Mouse (Mus musculus): ENCODE data around the gene Tsc22d1.
A peak's percentile ranks its signal among the peaks of the same experiment; 100 is the strongest.

Gene Tsc22d1

GRCm38 (mm10) chr14:76483701-76484100 lies 68.9 kb downstream of the Tsc22d1 start:
- DNase-seq (ENCODE audit: low read depth, low spot score): no peak

DNA sequence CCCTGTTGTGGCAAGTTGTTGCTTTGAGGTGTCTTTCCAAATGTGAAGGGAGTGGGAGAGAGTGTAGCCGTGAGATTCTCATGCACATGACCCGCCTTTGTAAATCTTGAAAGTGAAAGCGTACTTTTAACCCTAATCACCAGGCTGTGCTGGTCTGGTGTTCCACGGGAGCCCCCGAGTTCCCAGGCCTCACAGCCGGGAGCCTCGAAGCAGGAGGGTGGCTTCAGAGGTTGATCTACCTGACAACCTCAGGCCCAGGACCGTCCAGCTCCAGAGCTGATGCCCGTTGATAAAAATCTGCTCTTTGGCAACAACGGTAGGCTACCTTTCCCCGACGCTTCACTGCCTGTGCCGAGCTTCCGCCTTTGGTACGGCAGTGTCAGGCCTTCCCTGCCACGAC lies 72.8 kb downstream of the Tsc22d1 start:
- DNase-seq (ENCODE audit: low read depth, low spot score): no peak

DNA sequence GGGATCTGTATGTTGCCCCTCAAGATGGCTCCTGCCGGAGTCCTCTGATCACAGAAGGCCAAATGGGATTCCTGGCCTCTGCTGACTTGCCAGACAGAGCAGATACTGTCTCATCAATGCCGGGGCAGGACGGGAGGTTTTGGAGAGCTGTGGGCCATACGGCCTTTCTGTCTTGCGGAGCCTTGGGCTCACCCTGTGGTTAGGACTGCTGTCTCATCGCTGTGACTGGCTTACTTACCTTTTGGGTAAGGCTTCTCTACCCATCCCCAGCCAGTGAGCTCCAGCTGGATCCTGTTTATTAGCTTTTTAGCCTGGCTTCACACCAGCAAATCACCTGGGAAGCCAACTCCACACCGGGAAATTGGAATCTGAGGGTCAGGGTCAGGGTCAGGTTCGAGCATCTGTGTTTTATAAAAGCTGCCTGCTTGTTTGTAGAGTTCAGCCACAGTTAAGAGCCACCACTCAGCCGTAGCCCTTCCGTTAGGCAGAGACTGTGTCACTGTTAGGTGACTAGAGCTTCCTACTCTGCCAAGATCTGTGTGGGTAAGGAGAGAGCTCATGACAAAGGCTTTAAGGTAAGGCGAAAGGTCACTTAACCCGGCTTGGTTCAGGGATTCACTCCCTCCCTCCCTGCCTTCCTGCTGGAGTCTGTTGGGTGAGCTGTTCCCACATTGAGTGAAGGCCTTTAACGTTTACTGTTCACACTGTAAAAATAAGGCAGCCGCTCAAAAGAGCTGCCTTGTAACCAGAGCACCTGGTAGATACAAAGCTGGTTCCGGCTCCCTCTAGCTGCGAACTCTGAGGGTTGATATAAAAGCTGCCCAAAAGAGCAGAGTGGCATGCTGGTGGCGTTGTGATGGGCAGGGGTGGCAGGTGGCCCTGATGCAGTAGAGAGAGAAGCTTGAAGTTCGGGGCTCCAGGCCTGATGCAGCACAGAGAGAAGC lies 73.6 kb downstream of the Tsc22d1 start:
- DNase-seq (ENCODE audit: low read depth, low spot score): no peak

DNA sequence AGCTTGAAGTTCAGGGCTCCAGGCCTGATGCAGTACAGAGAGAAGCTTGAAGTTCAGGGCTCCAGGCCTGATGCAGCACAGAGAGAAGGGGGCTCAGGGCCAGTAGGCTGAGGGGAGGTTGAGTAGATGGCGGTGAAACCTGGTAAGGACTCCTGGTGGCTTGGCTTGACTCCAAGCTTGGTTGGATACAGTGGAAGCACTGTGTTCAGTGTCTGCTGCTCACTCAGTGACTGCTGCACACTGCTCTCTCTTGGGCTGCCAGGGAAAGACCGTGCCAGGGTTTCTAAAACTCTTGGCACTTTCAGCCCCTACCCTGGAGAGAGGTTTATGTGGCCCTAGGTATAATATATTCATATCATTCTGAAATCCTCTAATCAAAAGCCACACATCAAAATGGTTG lies 74.4 kb downstream of the Tsc22d1 start:
- no peak for DNase-seq (ENCODE audit: low read depth, low spot score)

- no peak for DNase-seq (ENCODE audit: low read depth, low spot score)
Observed at GRCm38 (mm10) chr14:76495022-76495421, 80.3 kb downstream of the Tsc22d1 start.

GRCm38 (mm10) chr14:76497187-76497586 lies 82.4 kb downstream of the Tsc22d1 start:
- no peak for DNase-seq (ENCODE audit: low read depth, low spot score)

- DNase-seq (ENCODE audit: low read depth, low spot score): no peak
Observed at GRCm38 (mm10) chr14:76498210-76498609, 83.4 kb downstream of the Tsc22d1 start.

DNA sequence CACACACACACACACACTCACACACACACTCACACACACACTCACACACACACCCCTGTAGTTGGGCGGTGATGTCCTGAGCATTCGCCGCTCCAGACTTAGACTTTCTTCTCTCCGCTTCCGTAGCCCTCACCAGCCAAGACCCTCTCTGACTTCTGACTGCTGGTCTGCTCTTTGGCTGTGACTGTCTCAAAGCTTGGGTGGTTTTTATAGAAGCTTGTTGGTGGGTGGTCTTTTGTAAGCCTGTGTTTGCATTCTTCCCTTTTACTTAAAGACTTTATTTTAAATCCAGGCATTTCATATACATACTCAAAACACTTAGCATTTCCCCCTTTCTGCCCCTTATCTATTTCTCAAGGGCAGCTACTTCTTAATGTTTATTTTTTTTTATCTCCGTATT lies 84.7 kb downstream of the Tsc22d1 start:
- no peak for DNase-seq (ENCODE audit: low read depth, low spot score)

DNA sequence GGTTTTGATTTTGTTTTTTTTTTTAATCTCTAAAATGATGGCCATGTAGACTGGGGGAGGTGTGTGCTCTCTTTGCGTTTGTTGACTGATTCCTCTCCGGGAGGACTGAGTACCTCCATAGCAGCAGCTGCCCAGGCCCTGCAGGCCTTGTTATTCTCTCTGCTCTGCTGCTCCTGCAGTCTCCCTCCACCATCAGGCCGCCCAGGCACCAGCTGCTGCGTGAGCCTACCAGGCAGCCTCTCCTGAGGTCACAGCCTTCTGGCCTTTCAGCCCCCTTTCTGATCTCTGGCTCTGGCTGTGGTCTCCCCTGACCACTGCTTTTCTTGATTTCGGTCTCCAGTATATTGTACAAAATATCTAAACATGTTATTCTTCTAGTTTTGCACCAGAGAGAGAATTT lies 85.3 kb downstream of the Tsc22d1 start:
- DNase-seq (ENCODE audit: low read depth, low spot score): no peak

DNA sequence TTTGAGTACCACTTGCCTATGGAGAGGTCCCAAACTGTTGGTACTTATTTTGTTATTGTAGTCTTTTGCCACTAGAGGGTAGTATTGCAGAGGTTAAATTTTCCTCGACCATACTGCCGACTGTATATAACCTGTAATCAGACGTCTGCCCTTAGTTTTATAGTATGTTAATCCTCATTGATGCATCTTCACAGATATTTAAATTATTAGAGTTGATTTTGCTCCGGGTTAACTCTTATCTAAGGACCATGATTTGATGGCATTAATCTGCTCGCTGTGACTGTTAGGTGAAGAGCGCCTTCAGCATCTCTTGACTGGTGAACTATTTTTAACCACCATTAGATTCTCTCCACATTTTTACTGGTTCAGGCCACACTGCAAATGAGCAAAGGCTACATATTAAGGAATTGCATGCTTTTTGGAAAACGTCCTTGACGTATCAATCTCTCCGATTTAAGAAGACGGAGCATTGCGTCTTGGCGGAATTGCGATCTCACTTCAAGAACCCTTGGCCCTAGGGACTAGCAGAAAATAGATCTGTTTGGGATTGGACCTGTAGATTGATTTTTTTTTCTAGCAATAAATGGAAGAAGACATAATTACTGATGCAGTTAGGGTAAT lies 88.6 kb downstream of the Tsc22d1 start:
- peak; percentile 65 for DNase-seq (ENCODE audit: low read depth, low spot score)

- DNase-seq (ENCODE audit: low read depth, low spot score): peak; percentile 80
Observed at GRCm38 (mm10) chr14:76504121-76504737, 89.5 kb downstream of the Tsc22d1 start.

DNA sequence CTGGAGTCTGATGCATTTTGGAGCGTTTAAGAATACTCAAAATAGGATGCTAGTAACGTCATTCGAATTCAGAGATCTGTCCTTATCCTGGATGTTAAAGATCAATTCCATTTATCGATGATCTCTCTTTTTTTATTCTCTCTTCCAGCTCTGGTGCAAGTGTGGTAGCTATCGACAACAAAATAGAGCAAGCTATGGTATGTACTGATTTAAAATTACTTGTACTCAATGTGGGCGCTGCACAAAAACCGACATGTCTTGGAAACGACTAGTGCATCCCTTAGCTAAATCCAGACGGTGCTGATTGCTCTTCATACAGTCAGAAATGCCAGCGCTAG lies 90.3 kb downstream of the Tsc22d1 start:
- DNase-seq (ENCODE audit: low read depth, low spot score): peak; percentile 13

GRCm38 (mm10) chr14:76505439-76506220 lies 90.9 kb downstream of the Tsc22d1 start:
- DNase-seq (ENCODE audit: low read depth, low spot score): peak; percentile 23

GRCm38 (mm10) chr14:76506425-76507205 lies 91.9 kb downstream of the Tsc22d1 start:
- DNase-seq (ENCODE audit: low read depth, low spot score): no peak

DNA sequence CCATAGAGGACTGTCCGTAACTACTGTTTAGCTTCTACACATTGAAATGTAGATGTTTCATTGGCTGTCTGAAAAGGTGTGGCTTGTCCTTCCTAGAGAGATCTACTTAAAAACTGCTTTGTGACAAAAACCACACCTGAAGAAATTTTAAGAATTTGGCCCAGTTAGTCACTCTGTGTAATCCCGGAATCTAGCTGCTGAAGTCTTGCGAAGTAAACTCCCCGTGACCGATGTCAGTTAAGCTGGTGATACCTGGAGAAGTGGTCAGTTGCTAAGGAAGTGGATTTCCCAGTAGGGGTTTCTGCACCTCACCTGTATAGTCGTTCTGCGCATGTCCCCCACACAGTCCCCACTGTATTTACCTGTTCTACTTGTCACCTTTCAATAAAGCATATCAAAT lies 92.6 kb downstream of the Tsc22d1 start:
- DNase-seq (ENCODE audit: low read depth, low spot score): no peak

- DNase-seq (ENCODE audit: low read depth, low spot score): no peak
Observed at GRCm38 (mm10) chr14:76507804-76508500, 93.2 kb downstream of the Tsc22d1 start.

DNA sequence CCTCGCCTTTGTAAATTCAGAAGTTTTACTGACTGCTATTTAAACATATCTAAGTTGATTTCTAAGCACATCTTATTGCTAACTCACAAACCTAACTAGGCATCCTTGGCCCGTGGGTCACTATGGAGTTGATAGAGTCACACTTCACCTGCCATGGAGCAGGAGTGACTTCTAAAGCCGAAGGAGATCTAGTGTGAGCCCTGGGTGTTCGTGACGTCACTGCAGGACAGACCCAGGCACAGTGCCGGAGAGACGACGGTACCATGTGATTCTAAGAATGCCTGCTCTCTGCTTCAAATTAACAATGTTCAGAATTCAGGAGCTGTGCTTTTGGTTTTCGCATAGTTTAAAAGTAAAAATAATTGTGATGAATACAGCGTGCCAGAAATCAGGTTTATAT lies 93.9 kb downstream of the Tsc22d1 start:
- DNase-seq (ENCODE audit: low read depth, low spot score): no peak

DNA sequence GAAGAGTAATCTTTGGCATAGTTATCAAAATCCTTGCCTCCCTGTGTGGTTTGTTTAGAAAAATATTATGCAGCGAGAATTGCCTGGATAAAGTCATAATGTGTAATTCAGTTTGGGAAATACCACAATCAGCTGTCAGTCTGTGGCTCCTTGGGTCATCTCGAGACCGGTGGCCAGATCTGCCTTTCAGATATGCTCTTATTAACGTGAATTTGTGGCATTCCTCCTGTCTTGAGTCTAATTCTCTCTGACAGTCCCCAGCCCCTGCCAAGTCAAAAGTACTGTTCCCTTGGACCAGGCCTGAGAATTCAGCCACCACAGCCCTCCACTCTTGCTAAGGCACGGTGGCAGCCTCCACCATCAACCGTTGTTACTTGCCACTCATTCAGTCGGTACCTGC lies 97.2 kb downstream of the Tsc22d1 start:
- no peak for DNase-seq (ENCODE audit: low read depth, low spot score)

- DNase-seq (ENCODE audit: low read depth, low spot score): no peak
Observed at GRCm38 (mm10) chr14:76513395-76514049, 98.8 kb downstream of the Tsc22d1 start.

DNA sequence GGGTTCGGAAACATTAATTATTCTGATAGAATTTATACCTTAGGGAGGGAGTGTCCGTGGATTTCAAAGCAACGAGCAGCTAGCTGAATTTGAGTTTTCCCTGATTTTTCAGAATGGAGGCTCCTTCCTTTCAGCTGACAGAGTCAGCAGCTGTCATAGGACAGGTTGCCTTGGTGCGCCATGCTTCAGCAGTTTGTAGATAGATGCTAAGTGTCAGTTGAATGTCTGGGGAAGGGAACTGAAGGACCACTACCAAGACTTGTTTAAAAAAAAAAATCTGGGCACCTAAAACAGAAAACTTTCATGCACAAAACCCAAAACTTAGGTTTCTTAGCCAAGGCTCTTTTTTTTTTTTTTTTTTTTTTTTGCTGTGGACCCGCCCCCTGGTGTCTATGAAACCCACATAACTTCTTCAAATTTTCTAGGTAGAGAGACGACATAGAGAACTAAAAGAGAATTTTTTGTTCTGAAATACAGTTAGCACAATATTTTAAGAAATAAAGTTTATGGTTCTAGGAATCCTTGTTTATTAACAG lies 99.4 kb downstream of the Tsc22d1 start:
- no peak for DNase-seq (ENCODE audit: low read depth, low spot score)

Measured in CD4-positive helper T cell, adult 2 months (primary cell).